Mouse (Mus musculus) cerebellum, adult 2 months (tissue): ENCODE measurements around the gene Rasgef1b. TPM values are rescaled to one million over a fixed set of nuclear protein-coding genes. Genes with fewer than 3 reads are reported as not detected.

Experiments
- DNase-seq, 2 experiments: peaks; one replicate each; pipeline ENCODE4 v3.0.0; 2021
- H3K27ac ChIP-seq: fragments of 200-500 bp; 2 replicates; pipeline ENCODE4 v1.5.1; 2012; ENCODE audit warnings: low read length, control low read depth, inconsistent platforms; ENCODE audit not compliant: insufficient read depth
- H3K27me3 ChIP-seq: fragments of 200-500 bp; 2 replicates; pipeline ENCODE4 v1.6.1; 2012; ENCODE audit warnings: inconsistent platforms, mild to moderate bottlenecking, low read length, moderate library complexity; ENCODE audit not compliant: control insufficient read depth, insufficient read depth
- H3K4me1 ChIP-seq: fragments of 200-500 bp; 2 replicates; pipeline ENCODE4 v1.6.1; 2011; ENCODE audit warnings: low read length; ENCODE audit not compliant: control insufficient read depth, insufficient read depth
- H3K4me3 ChIP-seq: fragments of 200-500 bp; replicated peaks from 2 replicates; pipeline ENCODE3; 2011; ENCODE audit warnings: mild to moderate bottlenecking, low read depth, low read length, control low read depth; ENCODE audit not compliant: insufficient read depth
- CTCF ChIP-seq: fragments of 200-500 bp; IDR thresholded peaks from 2 replicates; pipeline ENCODE4 v1.5.1; 2011; ENCODE audit warnings: low read depth, mild to moderate bottlenecking, control low read depth, low read length, moderate library complexity, borderline replicate concordance; ENCODE audit not compliant: insufficient read depth
- POLR2A ChIP-seq: fragments of 200-500 bp; IDR thresholded peaks from 2 replicates; pipeline ENCODE4 v1.6.1; 2011; ENCODE audit warnings: low read length, control low read depth, borderline replicate concordance; ENCODE audit not compliant: insufficient read depth
- whole genome bisulfite sequencing: fragments of 180-500 bp; shearing (Covaris S2); methylation state at CpG from one replicate; pipeline ENCODE4 v1.1.7; 2018; 5-methylcytosine and 5-hydroxymethylcytosine counted together
- polyA plus RNA-seq: library from polyadenylated mRNA; depleted of rRNA; stranded (reverse); fragments of >200 nt; gene quantifications from 2 replicates; pipeline ENCODE4 v1.2.3, GENCODE M21; 2012

The Rasgef1b gene
- polyA plus RNA-seq, 1 experiment: 19.6 TPM

- DNase-seq: no peak
- Histone ChIP-seq H3K4me3 (no peak overlapping the region), H3K27me3 (peaks cover 1% of the 10 kb centered on the region; the same call in 1 of the 2 replicates), H3K4me1 (no peaks in the 10 kb centered on the region), H3K27ac (no peak overlapping the region)
- no peak for TF ChIP-seq POLR2A
- TF ChIP-seq CTCF: no peak
- WGBS: 92% methylated on average over 11 of the region's 11 CpGs
Measured at GRCm38 (mm10) chr5:99404403-99405170, 324.3 kb downstream of the Rasgef1b start.

DNA sequence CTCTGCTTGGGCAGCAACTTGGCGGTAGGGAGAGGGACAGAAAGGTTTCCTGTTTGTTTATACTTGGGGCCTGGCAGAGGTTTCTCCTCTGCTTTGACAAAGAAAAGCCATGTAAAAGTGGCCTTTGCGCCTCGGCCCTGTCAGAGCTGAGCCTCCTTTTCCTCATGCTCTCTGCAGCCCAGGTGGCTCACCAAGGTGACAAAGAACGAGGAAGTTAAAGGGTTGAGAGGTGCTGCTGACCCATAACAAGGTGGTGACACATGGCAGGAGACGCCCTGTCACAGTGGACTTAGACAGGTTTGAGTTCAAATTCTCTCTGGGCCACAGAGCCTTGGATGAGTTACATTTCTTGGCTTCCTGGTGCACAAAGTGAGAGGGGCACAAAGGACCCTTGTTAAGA lies 325.5 kb downstream of the Rasgef1b start:
- Histone ChIP-seq H3K27ac (no peak overlapping the region), H3K4me1 (no peaks in the 10 kb centered on the region), H3K27me3 (peaks cover 1% of the 10 kb centered on the region; the same call in 1 of the 2 replicates), H3K4me3 (no peak overlapping the region)
- no peak for DNase-seq
- TF ChIP-seq CTCF: no peak
- TF ChIP-seq POLR2A: no peak
- WGBS: 92% methylated on average over 5 of the region's 5 CpGs

GRCm38 (mm10) chr5:99402784-99403183 lies 326.1 kb downstream of the Rasgef1b start:
- Histone ChIP-seq H3K4me3 (no peak overlapping the region), H3K4me1 (no peaks in the 10 kb centered on the region), H3K27ac (no peak overlapping the region), H3K27me3 (peaks cover 1% of the 10 kb centered on the region; the same call in 1 of the 2 replicates)
- no peak for DNase-seq
- TF ChIP-seq CTCF: no peak
- TF ChIP-seq POLR2A: no peak
- WGBS: 79% methylated on average over 2 of the region's 2 CpGs

DNA sequence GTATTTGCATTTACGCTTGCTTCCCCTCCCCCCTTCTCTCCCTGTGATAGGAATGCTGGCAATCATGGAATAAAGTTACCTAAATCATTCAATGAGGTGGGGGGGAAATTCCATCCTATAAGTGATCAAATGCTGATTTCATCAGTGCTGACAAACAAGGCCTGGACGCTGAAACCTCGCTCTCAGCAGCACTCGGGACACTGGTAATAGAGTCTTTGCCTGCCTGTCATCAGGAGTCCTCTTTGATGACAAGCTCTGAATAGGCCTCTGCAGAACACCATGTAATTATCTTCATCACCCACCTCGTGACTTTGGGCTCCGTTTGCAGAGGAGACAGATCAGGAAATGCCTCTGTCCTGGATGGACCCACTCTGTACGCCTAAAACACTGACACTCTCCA lies 326.6 kb downstream of the Rasgef1b start:
- TF ChIP-seq POLR2A: no peak
- TF ChIP-seq CTCF: no peak
- 80% methylated on average over 7 of the region's 7 CpGs for WGBS

GRCm38 (mm10) chr5:99399855-99400626 lies 328.8 kb downstream of the Rasgef1b start:
- TF ChIP-seq CTCF (no peak), POLR2A (no peak)
- Histone ChIP-seq H3K4me1 (no peaks in the 10 kb centered on the region), H3K4me3 (no peak overlapping the region), H3K27ac (no peak overlapping the region), H3K27me3 (peaks cover 1% of the 10 kb centered on the region; the same call in 1 of the 2 replicates)
- DNase-seq: no peak
- 77% methylated on average over 7 of the region's 7 CpGs for WGBS

More for the DNA sequence above, 326.6 kb downstream of the Rasgef1b start:
- DNase-seq: no peak
- H3K27me3 ChIP-seq: peaks cover 1% of the 10 kb centered on the region; the same call in 1 of the 2 replicates
- H3K4me1 ChIP-seq: no peaks in the 10 kb centered on the region
- H3K27ac ChIP-seq: no peak overlapping the region
- H3K4me3 ChIP-seq: no peak overlapping the region

DNA sequence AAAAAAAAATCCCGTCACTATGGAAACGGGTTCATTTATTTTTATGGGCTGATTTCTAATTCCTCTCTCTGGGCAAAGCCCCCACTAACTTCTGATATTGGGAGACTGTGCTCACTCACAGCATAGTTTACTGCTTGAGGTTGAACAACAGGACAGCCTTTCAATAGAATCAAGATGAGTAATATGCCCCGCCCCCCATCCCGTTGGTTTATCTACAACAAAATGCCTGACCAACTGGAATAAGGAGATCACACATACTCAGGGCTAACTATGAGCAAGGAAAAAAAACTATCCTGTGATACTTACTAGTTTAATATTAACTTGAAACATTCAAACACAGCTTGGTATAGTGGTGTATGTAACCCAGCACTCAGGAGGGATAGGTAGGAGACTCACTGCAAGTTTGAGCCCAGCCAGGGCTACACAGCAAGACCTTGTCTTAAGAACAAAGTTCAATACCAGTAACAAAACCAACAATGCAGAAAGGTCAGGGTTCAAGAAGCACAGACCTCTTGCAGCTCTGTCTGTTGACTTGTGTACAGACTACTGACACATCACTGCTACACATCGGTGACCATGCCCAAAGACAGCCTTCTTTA lies 330.3 kb downstream of the Rasgef1b start:
- 79% methylated on average over 5 of the region's 5 CpGs for WGBS
- no peaks in the 10 kb centered on the region for H3K4me1 ChIP-seq
- no peak overlapping the region for H3K4me3 ChIP-seq
- DNase-seq: no peak
- TF ChIP-seq POLR2A (no peak), CTCF (no peak)
- peaks cover 1% of the 10 kb centered on the region; the same call in 1 of the 2 replicates for H3K27me3 ChIP-seq
- no peak overlapping the region for H3K27ac ChIP-seq

GRCm38 (mm10) chr5:99394578-99394977 lies 334.3 kb downstream of the Rasgef1b start:
- no peaks in the 10 kb centered on the region for H3K4me1 ChIP-seq
- TF ChIP-seq POLR2A (no peak), CTCF (no peak)
- H3K27me3 ChIP-seq: no peaks in the 10 kb centered on the region; the same call in 1 of the 2 replicates
- DNase-seq: peak in 1 of 2 experiments; percentile 9
- H3K4me3 ChIP-seq: no peak overlapping the region
- 92% methylated on average over 5 of the region's 5 CpGs for WGBS
- H3K27ac ChIP-seq: no peak overlapping the region

DNA sequence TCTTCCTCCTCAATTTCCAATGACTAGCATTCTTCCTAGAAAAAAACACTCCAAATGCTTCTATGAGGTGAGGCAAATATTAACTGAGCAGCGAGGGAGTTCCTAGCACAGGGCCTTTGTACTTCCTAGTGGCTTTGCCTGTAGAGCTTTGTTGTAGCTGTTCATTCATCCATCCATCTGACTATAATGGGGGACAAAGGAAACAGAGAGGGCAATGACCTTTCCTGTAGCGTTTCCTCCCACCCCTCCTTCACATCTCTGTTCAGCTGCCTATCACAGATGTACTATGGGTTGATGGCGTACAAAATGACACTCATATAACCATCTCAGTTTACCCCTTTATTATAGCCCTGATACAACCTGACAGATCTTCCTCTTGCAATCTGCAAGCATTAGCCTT lies 337.3 kb downstream of the Rasgef1b start:
- Histone ChIP-seq H3K27me3 (no peaks in the 10 kb centered on the region; the same call in 1 of the 2 replicates), H3K4me1 (no peaks in the 10 kb centered on the region), H3K4me3 (no peak overlapping the region), H3K27ac (no peak overlapping the region)
- 63% methylated on average over 3 of the region's 3 CpGs for WGBS
- no peak for DNase-seq
- TF ChIP-seq CTCF (no peak), POLR2A (no peak)
